Mouse (Mus musculus) spleen, adult 2 months (tissue): Measurements from ENCODE around the gene Rasal2.

Source experiments
- CTCF ChIP-seq: fragments of 200-500 bp; IDR thresholded peaks from 2 replicates; pipeline ENCODE4 v1.5.1; 2011; ENCODE audit warnings: mild to moderate bottlenecking, inconsistent platforms; ENCODE audit not compliant: insufficient read depth, insufficient read length, insufficient replicate concordance; ENCODE audit errors: extremely low read depth
- POLR2A ChIP-seq: fragments of 200-500 bp; IDR thresholded peaks from 2 replicates; pipeline ENCODE4 v1.6.1; 2011; ENCODE audit warnings: low read depth, low read length, inconsistent platforms

- TF ChIP-seq CTCF (no peak), POLR2A (no peak)
Observed at GRCm38 (mm10) chr1:157239687-157240086, 172.7 kb downstream of the Rasal2 start.
